Mouse (Mus musculus): ENCODE measurements at regions not wholly inside any gene's neighbourhood (a gene's known extent, or its start where the extent isn't known, plus 50 kb on each side); places are given as distances from the start of the nearest gene placed in this dataset.

GRCm38 (mm10) chr2:108584799-108585198, 695.7 kb upstream of the Kif18a start:
- no peak for DNase-seq (ENCODE audit: low spot score in 2 of 2)

GRCm38 (mm10) chr2:108593555-108593954, 687.0 kb upstream of the Kif18a start:
- no peak for DNase-seq (ENCODE audit: low spot score in 2 of 2)

- no peak for DNase-seq (ENCODE audit: low spot score in 2 of 2)
Measured at GRCm38 (mm10) chr2:108600346-108600745, 680.2 kb upstream of the Kif18a start.

GRCm38 (mm10) chr2:108619580-108619979, 661.0 kb upstream of the Kif18a start:
- no peak for DNase-seq (ENCODE audit: low spot score in 2 of 2)

GRCm38 (mm10) chr2:108622367-108623162, 658.0 kb upstream of the Kif18a start:
- no peak for DNase-seq (ENCODE audit: low spot score in 2 of 2)

GRCm38 (mm10) chr2:108635644-108636043, 644.9 kb upstream of the Kif18a start:
- no peak for DNase-seq (ENCODE audit: low spot score in 2 of 2)

- DNase-seq (ENCODE audit: low spot score in 2 of 2): no peak
Measured at GRCm38 (mm10) chr2:108660697-108661388, 619.7 kb upstream of the Kif18a start.

- DNase-seq (ENCODE audit: low spot score in 2 of 2): no peak
Measured at GRCm38 (mm10) chr2:108677777-108678380, 602.7 kb upstream of the Kif18a start.

GRCm38 (mm10) chr2:108681574-108681973, 599.0 kb upstream of the Kif18a start:
- no peak for DNase-seq (ENCODE audit: low spot score in 2 of 2)

GRCm38 (mm10) chr2:108686019-108686743, 594.4 kb upstream of the Kif18a start:
- DNase-seq (ENCODE audit: low spot score in 2 of 2): peak in 1 of 2 experiments; percentile 4

GRCm38 (mm10) chr2:108690091-108690490, 590.4 kb upstream of the Kif18a start:
- peak; percentile 26 to 46 for DNase-seq (ENCODE audit: low spot score in 2 of 2)

- DNase-seq (ENCODE audit: low spot score in 2 of 2): no peak
Measured at GRCm38 (mm10) chr2:108691156-108692007, 589.2 kb upstream of the Kif18a start.

- no peak for DNase-seq (ENCODE audit: low spot score in 2 of 2)
Measured at GRCm38 (mm10) chr2:108701308-108701707, 579.2 kb upstream of the Kif18a start.

- no peak for DNase-seq (ENCODE audit: low spot score in 2 of 2)
Measured at GRCm38 (mm10) chr2:108707856-108708855, 572.4 kb upstream of the Kif18a start.

GRCm38 (mm10) chr2:108742079-108742478, 538.5 kb upstream of the Kif18a start:
- DNase-seq (ENCODE audit: low spot score in 2 of 2): no peak

GRCm38 (mm10) chr2:108743511-108743910, 537.0 kb upstream of the Kif18a start:
- no peak for DNase-seq (ENCODE audit: low spot score in 2 of 2)

GRCm38 (mm10) chr2:108744797-108745196, 535.7 kb upstream of the Kif18a start:
- DNase-seq (ENCODE audit: low spot score in 2 of 2): no peak

GRCm38 (mm10) chr2:108753494-108754225, 526.9 kb upstream of the Kif18a start:
- no peak for DNase-seq (ENCODE audit: low spot score in 2 of 2)

- no peak for DNase-seq (ENCODE audit: low spot score in 2 of 2)
Measured at GRCm38 (mm10) chr2:108755821-108756220, 524.7 kb upstream of the Kif18a start.

Data from cerebellum, postnatal 4 days (tissue).